Mouse (Mus musculus) MN1 (cell line): ENCODE results near the gene Wasf3.

ENCODE experiments used
- DNase-seq: peaks from one replicate; pipeline ENCODE4 v3.0.0-alpha.2; 2016; ENCODE audit warnings: low spot score

Wasf3 gene

GRCm38 (mm10) chr5:146384935-146385591 lies at the start of gene Wasf3:
Wasf3 (plus strand) TSS chr5:146384985.
- DNase-seq: peak; percentile 76

DNA sequence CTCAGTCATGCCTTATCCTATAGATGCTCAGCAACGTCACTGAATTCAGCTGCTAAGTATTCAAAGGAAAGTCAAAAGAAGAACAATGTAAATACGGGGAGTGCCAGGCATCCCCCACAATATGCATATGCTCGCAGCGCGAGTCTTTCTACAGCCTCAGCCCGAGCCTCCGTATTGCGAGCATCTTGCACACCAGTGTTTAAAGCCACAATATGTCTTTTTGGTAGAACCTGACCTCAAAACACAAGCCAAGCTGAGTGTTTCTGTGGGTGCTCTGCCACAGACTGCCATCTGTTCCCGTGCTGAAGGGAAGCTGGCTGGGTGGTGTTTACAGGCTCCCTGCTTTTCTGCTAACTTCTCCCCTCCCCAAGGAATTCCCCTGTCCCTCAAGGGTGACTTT lies 46.7 kb upstream of the Wasf3 start:
- no peak for DNase-seq

GRCm38 (mm10) chr5:146340037-146340436 lies 44.7 kb upstream of the Wasf3 start:
- DNase-seq: no peak

- no peak for DNase-seq
These were observed 39.7 kb upstream of the Wasf3 start for GRCm38 (mm10) chr5:146344911-146345686.

- DNase-seq: no peak
These were observed 37.7 kb upstream of the Wasf3 start for GRCm38 (mm10) chr5:146347081-146347480.

- no peak for DNase-seq
These were observed 35.6 kb upstream of the Wasf3 start for GRCm38 (mm10) chr5:146349183-146349582.

DNA sequence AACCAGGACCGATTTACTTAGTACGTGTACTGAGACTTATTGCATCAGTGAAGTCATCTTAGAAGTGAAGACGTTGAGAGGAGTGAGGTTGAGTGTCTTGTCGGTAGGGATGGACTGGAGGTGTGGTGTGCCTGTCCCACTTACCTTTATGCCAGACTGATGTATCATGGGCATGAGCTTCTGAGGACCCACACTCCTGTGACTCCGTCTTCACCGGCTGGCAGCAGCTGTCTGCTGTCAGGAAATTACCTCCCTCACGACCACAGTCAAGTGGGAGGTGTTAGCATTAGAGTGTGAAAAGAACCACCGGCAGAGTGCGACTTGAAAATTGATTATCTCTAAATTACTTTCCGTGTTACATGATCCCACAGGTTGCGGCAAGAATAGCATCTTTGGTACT lies 34.0 kb upstream of the Wasf3 start:
- no peak for DNase-seq

DNA sequence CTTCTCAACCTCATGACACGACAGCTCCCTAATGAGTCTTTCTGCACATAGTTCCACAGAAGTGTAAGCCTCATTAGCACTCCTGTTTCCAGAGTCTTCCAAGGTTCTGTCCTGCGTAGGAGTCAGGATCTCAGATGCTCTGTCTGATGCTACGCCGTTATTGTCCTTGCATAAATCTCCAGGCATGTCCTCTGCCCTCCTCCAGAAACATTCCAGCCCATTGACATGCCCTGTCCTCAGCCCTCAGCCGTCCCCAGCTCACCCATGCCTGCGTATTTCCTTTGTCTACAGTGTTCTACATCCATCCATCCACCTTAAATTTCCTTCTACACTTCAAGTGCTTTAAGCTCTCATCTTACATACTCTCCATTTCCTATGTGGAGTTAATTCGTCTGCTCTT lies 32.8 kb upstream of the Wasf3 start:
- no peak for DNase-seq

- no peak for DNase-seq
These were observed 24.4 kb upstream of the Wasf3 start for GRCm38 (mm10) chr5:146360386-146360785.

DNA sequence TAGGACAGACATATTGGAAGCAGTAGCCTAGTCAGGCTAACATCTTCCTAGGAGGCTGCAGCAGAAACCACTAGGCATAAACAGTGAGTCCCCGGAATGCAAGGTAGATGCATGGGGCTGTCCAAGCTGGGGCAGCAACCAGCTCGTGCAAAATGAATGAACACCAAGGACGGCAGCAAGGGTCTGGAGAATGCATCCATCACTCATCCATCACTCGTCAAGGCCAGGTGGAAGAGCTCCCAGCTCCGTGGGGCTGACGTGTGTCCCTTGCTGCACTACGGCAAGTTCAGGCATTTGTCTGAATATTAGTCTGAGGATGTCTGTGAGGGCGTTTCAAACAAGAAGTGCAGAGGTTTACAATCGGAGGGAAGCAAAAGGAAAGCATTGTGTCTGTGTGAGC lies 22.1 kb upstream of the Wasf3 start:
- DNase-seq: no peak

- no peak for DNase-seq
These were observed 16.4 kb upstream of the Wasf3 start for GRCm38 (mm10) chr5:146368356-146368755.

- DNase-seq: no peak
These were observed 15.8 kb upstream of the Wasf3 start for GRCm38 (mm10) chr5:146368971-146369370.

- DNase-seq: no peak
These were observed 14.0 kb upstream of the Wasf3 start for GRCm38 (mm10) chr5:146370794-146371193.

- no peak for DNase-seq
These were observed 11.5 kb upstream of the Wasf3 start for GRCm38 (mm10) chr5:146373238-146373637.

DNA sequence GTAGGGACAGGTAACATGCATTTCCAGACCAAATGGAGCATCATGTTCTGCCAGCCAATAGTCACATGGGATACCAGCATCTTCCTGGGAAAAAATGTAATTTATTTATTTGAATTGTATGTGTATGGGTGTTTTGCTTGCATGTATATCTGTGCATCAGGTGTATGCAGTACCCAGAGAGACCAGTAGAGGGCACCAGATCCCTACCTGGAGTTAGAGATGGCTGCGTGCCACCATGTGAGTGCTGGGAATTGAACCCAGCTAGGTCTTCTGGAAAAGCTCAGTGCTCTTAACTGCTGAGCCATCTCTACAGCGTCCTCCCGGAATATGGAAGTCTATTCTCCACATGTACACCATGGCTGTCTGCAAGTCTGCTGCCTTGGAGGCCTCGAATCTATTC lies 8.2 kb upstream of the Wasf3 start:
- DNase-seq: no peak

DNA sequence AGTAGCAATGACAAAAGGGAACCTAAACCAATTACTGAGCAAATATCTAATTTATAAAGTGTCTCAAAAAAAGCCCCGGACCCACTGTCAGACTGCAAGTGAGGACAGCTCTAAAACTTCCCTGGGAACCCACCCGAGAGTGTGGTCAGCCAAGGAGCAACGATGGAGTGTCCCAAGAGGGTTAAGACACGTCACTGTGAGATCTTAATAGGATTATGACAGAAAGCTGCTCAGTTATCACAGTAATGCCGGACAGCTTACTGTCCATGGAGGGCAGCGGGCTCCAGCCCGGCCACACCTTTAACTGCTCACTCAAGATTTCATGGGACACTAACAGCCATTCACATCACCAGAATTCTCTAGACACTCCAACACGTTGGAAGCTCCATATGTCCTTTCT lies 4.7 kb upstream of the Wasf3 start:
- no peak for DNase-seq

DNA sequence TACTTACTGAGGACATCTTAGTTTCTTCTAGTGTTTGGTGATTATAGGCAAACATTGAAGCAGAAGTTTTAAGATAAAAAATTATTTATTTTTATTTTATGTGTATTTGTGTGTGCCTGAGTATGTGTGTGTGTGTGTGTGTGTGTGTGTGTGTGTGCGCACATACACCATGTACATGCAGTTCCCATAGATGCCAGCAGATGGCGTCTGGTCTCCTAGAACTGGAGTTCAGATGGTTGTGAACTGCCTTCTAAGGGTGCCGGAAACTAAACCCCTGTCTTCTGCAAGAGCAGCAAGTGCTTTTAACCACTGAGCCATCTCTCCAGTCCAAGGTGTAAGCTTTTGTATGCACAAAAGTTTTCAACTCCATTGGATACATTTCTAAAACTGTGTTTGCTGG lies 2.5 kb upstream of the Wasf3 start:
- no peak for DNase-seq

- no peak for DNase-seq
These were observed 1.4 kb upstream of the Wasf3 start for GRCm38 (mm10) chr5:146383401-146383800.

GRCm38 (mm10) chr5:146385989-146386388 lies 1.2 kb downstream of the Wasf3 start:
- DNase-seq: no peak

- DNase-seq: no peak
These were observed 2.1 kb downstream of the Wasf3 start for GRCm38 (mm10) chr5:146386906-146387305.

DNA sequence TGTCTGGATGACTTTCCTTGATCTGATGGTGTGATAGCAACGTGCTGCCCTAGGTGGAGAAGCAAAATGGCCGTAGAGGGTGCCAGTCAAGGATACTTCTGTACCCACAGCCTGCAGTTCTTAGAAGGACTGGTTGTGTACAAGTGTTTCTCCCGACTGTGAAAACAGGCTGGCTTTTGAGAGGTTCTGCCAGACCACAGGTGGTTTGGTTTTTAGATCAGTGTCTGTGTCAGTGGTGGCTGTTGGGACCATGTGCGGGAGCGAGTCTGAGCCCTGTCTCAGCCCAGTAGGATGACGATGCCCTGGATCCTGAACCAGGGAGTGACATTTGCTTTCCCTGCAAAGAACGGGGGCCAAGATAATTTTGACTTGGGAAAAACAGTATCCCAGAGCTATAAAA lies 9.8 kb downstream of the Wasf3 start:
- DNase-seq: no peak

DNA sequence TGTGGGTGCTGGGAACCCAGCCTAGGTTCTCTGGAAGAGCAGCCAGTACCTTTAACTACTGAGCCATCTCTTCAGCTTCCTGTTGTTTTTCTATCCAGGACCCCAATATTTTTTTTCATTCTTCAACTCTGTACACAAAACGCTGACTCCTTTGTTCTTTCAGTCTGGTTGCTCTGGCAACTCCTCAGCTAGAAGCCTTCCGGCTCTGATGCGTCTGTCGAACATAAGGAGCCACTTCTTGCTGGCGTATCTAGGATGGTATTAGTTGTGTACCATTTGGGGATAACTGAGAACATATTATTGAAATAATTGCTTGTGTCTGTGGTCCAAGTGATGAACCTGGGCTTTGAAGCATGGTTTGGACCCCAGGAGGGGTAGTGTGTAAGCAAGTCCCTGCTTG lies 12.5 kb downstream of the Wasf3 start:
- DNase-seq: no peak

DNA sequence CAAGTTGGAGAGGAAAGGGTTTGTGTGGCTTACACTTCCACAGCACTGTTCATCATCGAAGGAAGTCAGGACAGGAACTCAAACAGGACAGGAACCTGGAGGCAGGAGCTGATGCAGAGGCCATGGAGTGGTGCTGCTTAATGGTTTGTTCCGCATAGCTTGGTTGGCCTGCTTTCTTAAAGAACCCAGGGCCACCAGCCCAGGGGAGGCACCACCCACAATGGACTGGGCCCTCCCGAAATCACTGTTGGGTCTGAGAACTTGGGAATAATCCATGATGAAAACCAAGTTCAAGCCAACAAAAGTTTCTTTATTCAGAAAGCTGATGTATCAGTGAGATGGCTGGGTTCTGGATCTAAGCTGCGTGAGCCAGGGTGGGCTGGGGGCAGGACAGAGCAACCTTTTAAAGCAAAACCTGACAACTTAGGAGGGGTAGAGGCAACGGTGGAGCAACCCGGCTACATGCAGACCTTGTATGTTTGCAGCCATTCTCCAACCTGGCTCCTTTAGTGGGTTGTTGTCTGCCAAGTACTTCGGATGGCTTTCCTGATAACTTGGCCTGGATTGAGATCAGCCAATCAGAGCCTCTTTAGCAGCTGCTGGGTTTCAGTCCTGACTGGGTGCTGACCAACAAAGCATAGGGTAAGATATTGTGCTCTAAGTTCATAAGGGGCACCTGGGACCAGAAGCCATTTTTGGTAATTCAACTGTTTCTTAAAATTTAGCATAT lies 13.8 kb downstream of the Wasf3 start:
- DNase-seq: no peak
